Mouse (Mus musculus): ENCODE results near the gene Ccr1.
A peak's percentile ranks its signal among the peaks of the same experiment; 100 is the strongest.

Ccr1 gene

GRCm38 (mm10) chr9:123951176-123951575 lies 17.3 kb downstream of the Ccr1 start:
- DNase-seq = no peak

DNA sequence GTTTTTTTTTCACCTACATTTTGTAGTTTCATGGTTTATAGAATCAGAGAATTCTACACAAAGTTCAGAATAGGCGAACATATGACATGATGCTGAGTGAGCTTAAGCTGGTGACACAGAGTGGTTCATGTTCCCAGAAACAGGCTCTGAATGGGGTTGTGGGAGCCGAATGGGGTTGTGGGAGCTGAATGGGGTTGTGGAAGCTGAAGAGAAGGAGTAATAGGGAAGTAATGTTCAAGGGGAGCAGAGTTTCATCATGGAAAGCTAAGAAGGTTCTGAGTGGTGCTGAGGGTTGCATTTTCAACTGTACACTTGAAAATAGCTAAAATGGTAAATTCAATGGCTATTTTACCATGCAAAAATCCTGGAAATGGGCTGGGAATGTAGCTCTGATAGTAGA lies 19.1 kb downstream of the Ccr1 start:
- no peak for DNase-seq

GRCm38 (mm10) chr9:123947815-123948214 lies 20.7 kb downstream of the Ccr1 start:
- no peak for DNase-seq

DNA sequence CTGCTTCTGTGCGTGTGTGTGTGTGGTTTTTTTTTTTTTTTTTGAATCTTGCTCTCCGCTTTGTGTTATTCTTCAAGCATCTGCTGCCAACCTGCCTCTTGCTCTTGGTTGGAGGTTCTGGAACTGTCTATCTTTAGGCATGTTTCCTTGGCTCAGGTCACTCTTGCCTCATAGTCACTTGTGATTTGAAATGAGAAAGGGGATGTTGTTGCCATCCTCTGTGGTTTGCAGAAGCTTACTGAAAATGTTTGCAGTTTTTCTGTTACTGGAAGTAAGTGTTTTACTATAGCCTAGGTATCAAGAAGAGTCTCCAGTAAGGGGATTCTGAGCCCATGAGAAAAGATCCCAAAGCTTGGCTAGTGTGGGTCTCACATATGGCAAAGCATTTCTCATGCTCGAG lies 26.5 kb downstream of the Ccr1 start:
- peak; percentile 47 for DNase-seq

DNA sequence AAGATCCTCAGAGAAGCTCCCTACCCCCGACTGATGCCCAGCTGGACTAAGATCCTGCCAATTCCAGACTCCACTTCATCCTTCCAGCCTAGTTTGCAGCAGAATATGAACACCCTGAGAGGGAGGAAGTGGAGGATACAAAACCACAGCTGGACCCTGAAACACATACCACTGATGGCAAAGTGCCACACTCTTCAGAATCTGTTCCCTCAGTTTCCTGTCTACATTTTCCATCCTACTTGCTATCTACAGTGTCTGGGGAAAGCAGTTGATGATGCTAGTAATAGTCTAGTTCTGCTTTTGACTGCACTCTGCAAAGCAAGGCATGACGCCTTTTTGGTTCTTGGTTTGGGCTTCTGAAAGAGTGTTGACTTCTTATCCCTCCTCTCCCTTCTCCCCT lies 27.2 kb downstream of the Ccr1 start:
- peak; percentile 71 for DNase-seq

DNA sequence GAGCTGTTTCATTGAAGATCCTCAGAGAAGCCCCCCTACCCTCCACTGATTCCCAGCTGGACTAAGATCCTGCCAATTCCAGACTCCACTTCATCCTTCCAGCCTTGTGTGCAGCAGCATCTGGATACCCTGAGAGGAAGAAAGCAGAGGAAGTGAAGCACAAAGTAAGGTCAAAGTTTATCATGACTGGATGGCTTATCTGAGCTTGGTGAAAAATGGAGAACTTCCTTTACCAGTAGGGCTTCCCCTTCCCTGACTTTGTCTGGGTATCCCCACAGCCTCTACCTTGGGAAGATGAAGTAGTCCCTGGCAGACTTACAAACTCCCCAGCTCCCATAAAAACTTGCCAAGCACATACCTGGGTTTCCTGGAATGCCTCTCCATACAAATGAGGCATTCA lies 27.9 kb downstream of the Ccr1 start:
- DNase-seq = no peak

- no peak for DNase-seq
These were observed 28.3 kb downstream of the Ccr1 start for GRCm38 (mm10) chr9:123940168-123940567.

DNA sequence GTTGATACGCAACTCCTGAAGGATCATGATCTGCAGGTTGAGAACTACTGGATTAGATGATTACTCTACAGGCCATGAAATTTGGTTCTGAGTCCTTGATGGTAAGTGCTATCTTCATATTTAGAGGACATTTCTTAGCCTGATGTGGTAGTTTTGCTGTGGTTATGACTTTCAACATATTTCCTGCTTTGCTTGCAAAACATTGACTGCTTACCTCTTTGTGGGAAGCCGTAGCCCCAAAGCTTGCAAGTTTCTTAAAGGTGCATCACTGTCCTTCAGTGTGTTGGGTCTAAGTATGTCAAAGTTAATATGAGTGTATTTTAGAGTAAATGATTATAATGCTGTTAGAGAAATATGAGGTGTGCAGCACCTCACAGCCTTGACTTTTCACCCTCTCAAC lies 30.5 kb downstream of the Ccr1 start:
- no peak for DNase-seq

DNA sequence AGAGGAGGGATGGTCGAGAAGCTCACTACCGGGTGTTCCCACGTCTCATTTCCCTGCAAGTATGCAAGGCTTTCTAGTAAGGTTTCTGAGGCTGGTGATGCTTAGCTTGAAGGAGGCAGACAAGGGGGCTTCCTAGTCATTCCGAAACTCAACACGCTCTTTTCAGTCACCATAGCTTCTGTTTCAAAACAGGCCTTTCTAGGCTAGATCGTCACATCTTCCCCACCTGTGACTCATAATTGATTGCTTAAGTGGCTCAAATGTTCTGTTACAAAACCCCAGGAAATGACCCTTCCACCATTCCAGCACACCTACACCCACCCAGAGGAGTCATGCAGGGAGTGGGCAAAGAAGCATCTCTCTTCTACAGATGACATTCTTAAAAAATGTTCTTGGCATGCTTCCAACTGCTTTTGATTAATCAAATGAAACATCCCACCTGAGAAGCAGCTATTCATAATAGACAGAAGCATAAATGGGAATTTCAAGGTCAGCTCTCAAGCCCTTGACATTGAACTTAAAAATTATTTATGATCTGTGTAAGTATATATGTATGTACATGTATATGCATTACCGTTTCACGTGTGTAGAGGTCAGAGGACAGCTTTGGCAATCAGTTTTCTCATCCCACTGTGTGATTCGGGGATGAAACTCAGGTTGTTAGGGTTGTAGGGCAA lies 31.8 kb downstream of the Ccr1 start:
- peak; percentile 42 for DNase-seq

GRCm38 (mm10) chr9:123935776-123936175 lies 32.7 kb downstream of the Ccr1 start:
- DNase-seq = no peak

GRCm38 (mm10) chr9:123935346-123935745 lies 33.1 kb downstream of the Ccr1 start:
- peak; percentile 50 for DNase-seq

DNA sequence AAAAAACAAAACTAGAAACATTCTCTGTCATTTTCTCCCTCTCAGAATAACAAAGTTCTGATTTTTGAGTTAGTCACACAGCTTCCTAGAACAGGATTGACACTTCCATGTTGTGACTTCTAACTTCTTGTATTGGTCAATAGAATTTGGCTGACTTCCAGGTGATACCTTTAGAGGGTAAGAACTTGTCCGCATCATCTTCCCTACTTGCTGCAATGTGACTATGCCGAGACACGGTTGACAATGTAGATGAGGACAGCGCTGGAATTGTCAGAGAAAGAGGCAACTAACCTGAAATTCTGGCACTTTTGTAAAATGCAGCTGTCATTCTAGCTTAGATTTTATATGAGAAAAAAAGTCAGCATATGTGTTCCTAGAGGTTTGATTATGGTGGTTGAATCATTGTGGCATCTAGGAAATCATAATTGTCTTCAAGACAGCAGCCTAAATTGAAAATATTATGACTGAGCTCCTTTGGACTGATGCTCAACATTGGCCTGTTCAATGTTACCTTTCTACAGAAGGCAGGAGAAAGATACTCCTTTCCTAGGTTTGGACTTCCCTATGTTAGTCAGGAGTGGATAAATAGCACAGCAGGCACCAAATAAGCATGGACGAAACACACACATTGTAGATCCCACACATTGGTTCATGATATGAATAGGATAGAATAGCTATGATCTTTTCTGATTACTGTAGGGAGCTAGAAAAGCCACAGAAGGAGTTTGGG lies 34.6 kb downstream of the Ccr1 start:
- DNase-seq = no peak

GRCm38 (mm10) chr9:123932911-123933675 lies 35.4 kb downstream of the Ccr1 start:
- no peak for DNase-seq

DNA sequence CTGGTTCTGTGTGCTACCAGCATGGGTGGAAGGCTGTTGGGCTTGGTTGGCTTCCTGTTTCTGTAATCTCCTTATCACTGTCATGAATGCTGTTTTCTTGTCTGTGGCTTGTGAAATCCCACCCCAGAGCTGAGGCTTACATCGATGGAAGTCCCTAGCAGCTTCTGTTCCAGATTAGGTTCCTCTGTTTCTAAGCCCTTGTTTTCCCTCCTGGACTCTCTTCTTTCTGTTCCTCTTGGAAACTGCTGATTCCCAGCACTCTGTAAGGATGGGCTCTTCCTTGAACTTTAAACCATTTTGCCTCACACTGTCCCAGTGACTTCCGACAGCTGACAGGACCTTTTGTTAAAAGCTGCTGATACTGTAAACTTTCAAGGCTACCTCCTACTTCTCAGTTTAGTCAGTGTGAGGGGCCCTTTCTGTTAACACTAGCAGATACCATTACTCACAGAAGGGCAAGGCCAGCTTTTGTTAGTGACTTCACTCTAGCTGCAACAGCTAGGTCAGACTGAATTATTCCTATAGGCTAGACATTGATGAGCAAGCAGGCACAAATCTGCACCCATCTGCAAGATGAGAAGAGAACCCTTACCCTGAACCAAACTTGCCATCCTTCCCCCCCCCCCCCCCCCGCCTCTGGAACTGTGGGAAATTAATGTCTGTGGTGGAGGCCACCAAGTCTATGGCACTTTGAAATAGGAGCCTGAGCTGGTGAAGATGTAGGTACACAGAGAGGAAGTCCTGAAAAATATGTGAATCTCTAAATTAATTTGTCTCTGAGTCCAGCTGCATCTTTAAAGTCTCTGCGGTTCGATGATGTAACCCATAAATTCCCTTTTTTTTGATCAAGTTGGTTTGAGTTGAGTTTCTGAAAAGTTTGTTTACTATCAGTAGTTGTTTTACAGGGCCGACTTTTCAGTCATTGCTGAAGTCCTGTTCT lies 36.5 kb downstream of the Ccr1 start:
- DNase-seq = peak; percentile 81

DNA sequence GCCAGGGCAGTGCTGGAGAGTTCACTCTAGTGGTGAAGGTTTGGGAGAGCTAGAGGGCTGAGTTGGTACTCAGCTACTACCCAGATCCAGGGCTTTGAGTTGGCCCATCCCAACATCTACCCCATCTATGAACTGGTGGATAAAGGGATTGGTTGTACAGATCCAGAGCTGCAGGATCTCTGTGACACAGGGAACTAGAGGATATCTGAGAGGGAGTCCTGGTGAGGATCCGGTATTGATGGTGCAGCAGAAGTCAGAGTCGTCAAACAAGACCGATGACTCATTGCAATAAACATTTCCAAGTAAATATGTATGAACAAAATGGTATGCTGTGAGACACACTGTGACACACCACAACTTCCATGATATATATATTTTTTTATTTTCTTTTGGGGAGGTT lies 37.6 kb downstream of the Ccr1 start:
- no peak for DNase-seq

- DNase-seq = no peak
These were observed 38.0 kb downstream of the Ccr1 start for GRCm38 (mm10) chr9:123930476-123930875.

DNA sequence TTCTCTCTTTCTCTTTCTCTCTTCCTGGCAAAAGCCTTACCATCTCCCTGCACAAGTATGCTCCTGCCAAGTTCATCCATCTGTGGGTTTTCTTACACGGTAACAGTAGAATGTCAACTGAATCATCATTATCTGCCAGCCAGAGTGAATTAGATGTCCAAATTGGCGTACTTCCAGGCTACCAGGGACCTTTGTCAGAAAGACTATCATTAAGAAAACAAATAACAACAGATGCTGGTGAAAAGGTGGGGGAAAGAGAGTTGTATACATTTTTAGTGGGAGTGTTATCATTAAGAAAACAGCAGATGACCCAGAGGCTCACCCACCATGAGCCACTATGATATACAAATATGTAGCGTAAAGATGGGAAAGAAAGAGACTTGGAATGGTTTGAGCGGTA lies 38.6 kb downstream of the Ccr1 start:
- DNase-seq = no peak

DNA sequence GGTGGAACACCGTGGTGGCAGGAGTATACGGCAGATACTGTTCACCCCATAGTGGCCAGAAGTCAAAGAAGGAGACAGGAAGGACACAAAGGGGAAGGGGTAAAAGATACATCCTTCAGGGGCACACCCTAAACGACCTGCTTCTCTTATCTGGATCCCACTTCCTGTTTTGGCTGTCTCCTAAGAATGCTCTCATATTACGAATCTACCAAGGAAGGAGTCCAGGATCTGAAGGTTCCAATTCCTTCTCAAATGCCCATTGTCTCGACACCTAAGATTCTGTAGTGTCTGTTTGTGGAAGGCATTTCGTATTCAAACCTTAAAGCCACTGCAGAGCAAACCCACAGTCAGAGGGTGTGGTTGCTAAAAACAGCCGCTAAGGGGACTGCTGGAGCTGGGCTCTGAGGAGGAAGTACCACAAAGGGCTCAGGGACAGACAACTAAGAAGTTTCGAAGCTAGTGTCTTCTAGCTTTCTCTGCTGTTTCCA lies 39.7 kb downstream of the Ccr1 start:
- peak; percentile 61 for DNase-seq

DNA sequence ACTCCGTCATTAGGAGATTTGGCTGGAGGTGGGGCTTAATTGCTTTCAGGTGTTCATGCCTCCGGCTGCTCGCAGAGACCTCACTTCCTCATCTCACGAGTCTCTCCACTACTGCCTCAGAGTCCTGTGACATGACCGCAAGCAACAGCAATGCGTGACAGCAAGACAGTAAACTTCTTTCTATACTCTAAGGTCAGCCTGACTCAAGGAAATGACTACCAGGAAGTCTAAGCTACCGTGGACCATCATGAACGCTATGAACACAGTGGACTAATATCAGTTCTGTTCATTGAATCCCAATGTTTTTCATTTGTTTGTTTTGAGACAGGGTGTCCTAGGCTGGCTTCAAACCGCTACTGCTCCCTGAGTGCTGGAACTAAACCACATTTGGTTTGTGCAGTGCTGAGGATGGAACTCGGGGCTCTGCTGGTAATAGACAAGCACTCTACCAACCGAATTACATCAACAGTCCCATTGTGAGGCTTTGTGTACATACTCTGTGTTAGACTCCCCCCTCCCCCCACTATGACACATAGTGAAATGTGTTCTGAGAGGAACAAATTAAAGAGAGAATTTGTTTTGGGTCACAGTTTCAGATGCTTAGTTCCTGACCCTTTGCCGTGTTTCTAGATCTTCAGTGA lies 40.3 kb downstream of the Ccr1 start:
- peak; percentile 67 for DNase-seq

DNA sequence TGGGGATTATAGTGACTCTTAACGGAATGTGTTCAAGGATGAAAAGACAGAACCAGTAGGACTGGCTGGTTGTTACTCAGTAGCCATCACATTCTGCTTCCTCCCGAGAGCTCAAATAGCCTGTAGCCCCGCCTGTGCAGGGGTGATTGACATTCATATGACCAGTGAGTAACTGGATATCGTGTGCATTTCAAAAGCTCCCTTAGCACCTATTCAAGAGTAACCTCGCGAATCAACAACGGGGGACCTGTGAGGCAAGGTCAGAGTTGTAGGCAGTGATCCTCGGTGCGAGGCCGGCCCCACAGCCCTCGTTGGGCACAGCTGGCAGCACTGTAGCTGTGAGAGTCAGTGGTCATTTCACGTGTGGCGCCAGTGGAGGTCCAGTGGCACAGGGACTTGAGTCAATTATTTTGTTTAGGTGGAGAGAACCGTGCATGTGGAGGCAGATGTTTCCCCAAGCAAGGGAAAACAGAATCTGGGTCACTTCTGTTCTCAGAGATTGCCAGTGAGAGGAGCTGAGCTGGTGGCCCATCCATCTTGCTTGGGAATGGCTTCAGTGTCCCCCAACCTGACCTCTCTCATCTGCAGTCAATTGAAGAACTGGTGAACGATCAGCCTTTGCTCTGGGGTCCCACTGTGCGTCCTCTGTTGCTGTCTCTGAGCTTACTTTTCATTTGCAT lies 41.1 kb downstream of the Ccr1 start:
- DNase-seq = no peak

GRCm38 (mm10) chr9:123926041-123926440 lies 42.5 kb downstream of the Ccr1 start:
- DNase-seq = peak; percentile 66

Data from layer of hippocampus, adult 9-11 months (tissue).